In genomic region chr4:132146201-132146600, GRCm38 (mm10) we compare ENCODE assay signal across 17 mouse cellular contexts. TPM values are rescaled to one million over a fixed set of nuclear protein-coding genes. Genes with fewer than 3 reads are reported as not detected.
DNase-seq lines count a peak whose midpoint lies in the region; ATAC-seq and TF ChIP-seq lines count a peak whose summit lies in the region.
"Had no signal": no experiment of that assay in that cellular context is flagged by ENCODE, and none has a peak within 500 bp of the region (broad histone marks: within the 10 kb centered on the region; RNA-seq: fewer than 3 reads in every experiment).

No protein-coding gene starts in this region.

- no peaks in the 10 kb centered on the region for H3K36me3 ChIP-seq in hindbrain, postnatal 0 days (ENCODE audit: insufficient read depth, low read length)
- H3K36me3 ChIP-seq in hindbrain, embryonic 14.5 days (replicated peaks; ENCODE audit: control insufficient read depth, insufficient read depth): no peaks in the 10 kb centered on the region
- H3K36me3 ChIP-seq in lung, postnatal 0 days (ENCODE audit: insufficient read depth, low read length): no peaks in the 10 kb centered on the region
- H3K36me3 ChIP-seq in ES-E14 (ENCODE audit: control insufficient read depth, insufficient read depth, low read length, poor library complexity, severe bottlenecking): no peaks in the 10 kb centered on the region
- no peaks in the 10 kb centered on the region for H3K36me3 ChIP-seq in small intestine, adult 2 months (ENCODE audit: control insufficient read depth, insufficient read depth, low read length)
- H3K36me3 ChIP-seq: limb, embryonic 12.5 days; midbrain, embryonic 10.5 days had no signal

- no peak for TF ChIP-seq POLR2A in small intestine, adult 2 months (IDR thresholded peaks at IDR 0.05; ENCODE audit: low read depth, low read length)

- intact Hi-C loops in left cerebral cortex, postnatal 14 days (cut with DNase I): no loop called here

- no peak overlapping the region for H3K9ac ChIP-seq in hindbrain, postnatal 0 days (replicated peaks; ENCODE audit: low read length)
- no peak overlapping the region for H3K9ac ChIP-seq in hindbrain, embryonic 14.5 days
- no peak overlapping the region for H3K9ac ChIP-seq in lung, postnatal 0 days (replicated peaks; ENCODE audit: low read depth)
- no peak overlapping the region for H3K9ac ChIP-seq in ES-E14 (ENCODE audit: insufficient read depth, low read depth, low read length, poor library complexity, severe bottlenecking)
- H3K9ac ChIP-seq: limb, embryonic 12.5 days had no signal

- no peak overlapping the region for H3K27ac ChIP-seq in hindbrain, postnatal 0 days
- H3K27ac ChIP-seq in hindbrain, embryonic 14.5 days: no peak overlapping the region
- no peak overlapping the region for H3K27ac ChIP-seq in lung, postnatal 0 days (ENCODE audit: low read length)
- no peak overlapping the region for H3K27ac ChIP-seq in ES-E14 (ENCODE audit: insufficient read depth, low read depth, low read length, poor library complexity, severe bottlenecking)
- no peak overlapping the region for H3K27ac ChIP-seq in small intestine, adult 2 months (ENCODE audit: insufficient read depth, low read depth, low read length)
- H3K27ac ChIP-seq: limb, embryonic 12.5 days; midbrain, embryonic 10.5 days had no signal

- no peak for ATAC-seq in hindbrain, postnatal 0 days
- no peak for ATAC-seq in hindbrain, embryonic 14.5 days (ENCODE audit: low FRiP score)
- no peak for ATAC-seq in lung, postnatal 0 days

- WGBS in hindbrain, postnatal 0 days: 74% methylated on average over 5 of the region's 5 CpGs
- 75% methylated on average over 5 of the region's 5 CpGs for WGBS in hindbrain, embryonic 14.5 days
- 63% methylated on average over 5 of the region's 5 CpGs for WGBS in lung, postnatal 0 days
- WGBS in small intestine, adult 2 months: 81% methylated on average over 5 of the region's 5 CpGs

- H3K4me2 ChIP-seq in hindbrain, postnatal 0 days (ENCODE audit: low read depth, low read length): no peak overlapping the region
- H3K4me2 ChIP-seq in hindbrain, embryonic 14.5 days (replicated peaks): no peak overlapping the region
- no peak overlapping the region for H3K4me2 ChIP-seq in lung, postnatal 0 days (replicated peaks; ENCODE audit: low read depth, low read length)
- H3K4me2 ChIP-seq: limb, embryonic 12.5 days had no signal

- H3K9me3 ChIP-seq in hindbrain, postnatal 0 days (ENCODE audit: low read length): no peaks in the 10 kb centered on the region
- no peaks in the 10 kb centered on the region for H3K9me3 ChIP-seq in hindbrain, embryonic 14.5 days (ENCODE audit: control insufficient read depth, low read length)
- H3K9me3 ChIP-seq in lung, postnatal 0 days (ENCODE audit: low read length): no peaks in the 10 kb centered on the region
- H3K9me3 ChIP-seq in ES-E14 (ENCODE audit: control insufficient read depth, insufficient read depth, low read depth, low read length): no peaks in the 10 kb centered on the region
- H3K9me3 ChIP-seq: limb, embryonic 12.5 days; midbrain, embryonic 10.5 days had no signal

- in situ Hi-C loops in ES-E14 (cut with MboI; ENCODE audit: low sequenced_read_pairs in 2 of 2, unreplicated experiment in 2 of 2): no loop called here

- peak; percentile 34; the same call in 1 of the 2 replicates for TF ChIP-seq CTCF in hindbrain, postnatal 0 days (IDR thresholded peaks at IDR 0.05; ENCODE audit: low read depth)
- TF ChIP-seq CTCF in lung, postnatal 0 days (IDR thresholded peaks at IDR 0.05): peak; percentile 37
- TF ChIP-seq CTCF in small intestine, adult 2 months (IDR thresholded peaks at IDR 0.05; ENCODE audit: extremely low read depth, insufficient read length, insufficient replicate concordance, low read depth, low read length): peak; percentile 17; the same call in 1 of the 2 replicates

- DNase-seq in hindbrain, postnatal 0 days (ENCODE audit: low spot score): no peak
- no peak for DNase-seq in hindbrain, embryonic 14.5 days (ENCODE audit: low spot score)
- no peak for DNase-seq in lung, postnatal 0 days (ENCODE audit: low spot score)
- no peak for DNase-seq in lung, postnatal 4 days
- no peak for DNase-seq in ES-E14 (ENCODE audit: low read depth, low spot score)
- no peak for DNase-seq in gastrocnemius, postnatal 25 days
- no peak for DNase-seq in left cerebral cortex, postnatal 14 days (ENCODE audit: low spot score in 2 of 2)
- DNase-seq: cerebellum, adult 2 months; embryo, embryonic 11 days; heart, adult 11 months; heart, postnatal 36 days; lung, adult 2 months; thymus, postnatal 14 days had no signal

- peaks cover 36% of the 10 kb centered on the region for H3K27me3 ChIP-seq in hindbrain, postnatal 0 days (ENCODE audit: insufficient read depth, low read length)
- peaks cover 58% of the 10 kb centered on the region for H3K27me3 ChIP-seq in hindbrain, embryonic 14.5 days (ENCODE audit: control insufficient read depth, insufficient read depth, low read length)
- H3K27me3 ChIP-seq in lung, postnatal 0 days (replicated peaks; ENCODE audit: insufficient read depth, low read length): peaks cover 19% of the 10 kb centered on the region
- H3K27me3 ChIP-seq in small intestine, adult 2 months (ENCODE audit: control insufficient read depth, insufficient read depth, low read length): peaks cover 8% of the 10 kb centered on the region

- H3K4me3 ChIP-seq in hindbrain, postnatal 0 days (ENCODE audit: low read length): no peak overlapping the region
- no peak overlapping the region for H3K4me3 ChIP-seq in hindbrain, embryonic 14.5 days (replicated peaks; ENCODE audit: low read length)
- no peak overlapping the region for H3K4me3 ChIP-seq in lung, postnatal 0 days (ENCODE audit: low read depth, low read length)
- H3K4me3 ChIP-seq in ES-E14 (ENCODE audit: insufficient read depth in 1 of 2, low read depth in 1 of 2, low read length in 2 of 2, poor library complexity in 1 of 2, severe bottlenecking in 1 of 2): no peak overlapping the region
- H3K4me3 ChIP-seq in small intestine, adult 2 months (ENCODE audit: low read depth, low read length): no peak overlapping the region
- H3K4me3 ChIP-seq: limb, embryonic 12.5 days; midbrain, embryonic 10.5 days; myocyte had no signal

- H3K4me1 ChIP-seq in hindbrain, postnatal 0 days (ENCODE audit: insufficient read depth, low read length): no peaks in the 10 kb centered on the region
- H3K4me1 ChIP-seq in hindbrain, embryonic 14.5 days (replicated peaks; ENCODE audit: control insufficient read depth, insufficient read depth, low read length): no peaks in the 10 kb centered on the region
- no peaks in the 10 kb centered on the region for H3K4me1 ChIP-seq in lung, postnatal 0 days (ENCODE audit: insufficient read depth, low read depth, low read length)
- H3K4me1 ChIP-seq in ES-E14 (ENCODE audit: control insufficient read depth in 2 of 2, insufficient read depth in 2 of 2, low read length in 2 of 2, poor library complexity in 1 of 2): peaks cover 0 to 3% of the 10 kb centered on the region in 2 experiments; a peak in 2 of 4 replicates
- peaks cover 3% of the 10 kb centered on the region for H3K4me1 ChIP-seq in small intestine, adult 2 months (ENCODE audit: control insufficient read depth, insufficient read depth, insufficient read length, low read length)

- no peak for TF ChIP-seq EP300 in lung, postnatal 0 days (IDR thresholded peaks at IDR 0.05)

TF ChIP-seq in ES-E14, 5 proteins besides CTCF, POLR2A, EP300 and RAD21:
- no peak for TF ChIP-seq MAFK (IDR thresholded peaks at IDR 0.05; ENCODE audit: insufficient read depth, low read depth, low read length)
- TF ChIP-seq ZNF384 (IDR thresholded peaks at IDR 0.05; ENCODE audit: low read depth, low read length): 0 out of 2 replicates have a peak, but pooled peaks have one; percentile 6
- no peak for TF ChIP-seq CHD2 (IDR thresholded peaks at IDR 0.05; ENCODE audit: low read depth, low read length)
- no peak for TF ChIP-seq ZC3H11A (IDR thresholded peaks at IDR 0.05; ENCODE audit: borderline replicate concordance, low read depth, low read length)
- no peak for TF ChIP-seq HCFC1 (IDR thresholded peaks at IDR 0.05; ENCODE audit: borderline replicate concordance, insufficient read depth, low read length)
TF ChIP-seq in ES-E14: peak in this region for 1.

RNA-seq across cellular contexts. Expression of gene Oprd1, which starts 1.9 kb away (rescaled TPM):
- 3.5 and 6.3 TPM in 2 replicates for total RNA-seq in hindbrain, postnatal 0 days (2014; rRNA removed)
- 0.66 and 0.86 TPM in 2 replicates for polyA plus RNA-seq in hindbrain, postnatal 0 days (2015; fragmentation: Nextera tagmentation; extraction: Ambion mirVana)
- 0.50 and 0.63 TPM in 2 replicates for polyA plus RNA-seq in hindbrain, embryonic 14.5 days (2014; fragmentation: Nextera tagmentation; extraction: Ambion mirVana)
- polyA plus RNA-seq in lung, postnatal 0 days (2015; fragmentation: Nextera tagmentation; extraction: Ambion mirVana): not detected in 2 replicates
- 0.62 and 0.79 TPM in 2 replicates for total RNA-seq in ES-E14 (2012; rRNA removed)
- polyA plus RNA-seq in small intestine, adult 2 months (2012; rRNA removed): 0.28 and 0.60 TPM in 2 replicates
- total RNA-seq in gastrocnemius, postnatal 25 days (2021): not detected
- total RNA-seq in left cerebral cortex, postnatal 14 days (2021): 10 to 100 TPM; 11.9 to 12.4 TPM
- polyA plus RNA-seq: myocyte had no signal
